Mouse (Mus musculus): ENCODE data around the gene Agbl3. TPM values are rescaled to one million over a fixed set of nuclear protein-coding genes. Genes with fewer than 3 reads are reported as not detected.

Agbl3 gene
- polyA plus RNA-seq, 1 experiment from 2014 or later = 4.7 TPM

GRCm38 (mm10) chr6:34903851-34904250 is 123.6 kb downstream of the Agbl3 start:
- peaks cover 41% of the 10 kb centered on the region; the same call in 1 of the 2 replicates for H3K36me3 ChIP-seq (ENCODE audit: control insufficient read depth, insufficient read depth)
- no peaks in the 10 kb centered on the region for H3K4me1 ChIP-seq (replicated peaks; ENCODE audit: control insufficient read depth, insufficient read depth, low read length)
- no peak overlapping the region for H3K4me2 ChIP-seq (replicated peaks; ENCODE audit: low read depth)
- TF ChIP-seq CTCF (IDR thresholded peaks at IDR 0.05; ENCODE audit: low read depth) = no peak
- ATAC-seq = no peak
- no peak overlapping the region for H3K9ac ChIP-seq (ENCODE audit: low read depth, low read length)
- H3K9me3 ChIP-seq (ENCODE audit: control insufficient read depth) = no peaks in the 10 kb centered on the region
- 89% methylated on average over 10 of the region's 10 CpGs for WGBS
- no peak overlapping the region for H3K27ac ChIP-seq (ENCODE audit: low read depth, low read length)
- H3K4me3 ChIP-seq (ENCODE audit: low read depth, low read length) = no peak overlapping the region
- H3K27me3 ChIP-seq (replicated peaks; ENCODE audit: control insufficient read depth, insufficient read depth, low read length) = no peaks in the 10 kb centered on the region

- no peak for TF ChIP-seq CTCF (IDR thresholded peaks at IDR 0.05; ENCODE audit: low read depth)
- H3K4me3 ChIP-seq (ENCODE audit: low read depth, low read length) = no peak overlapping the region
- no peaks in the 10 kb centered on the region for H3K9me3 ChIP-seq (ENCODE audit: control insufficient read depth)
- no peak overlapping the region for H3K9ac ChIP-seq (ENCODE audit: low read depth, low read length)
- H3K36me3 ChIP-seq (ENCODE audit: control insufficient read depth, insufficient read depth) = peaks cover 37% of the 10 kb centered on the region; the same call in 1 of the 2 replicates
- H3K27me3 ChIP-seq (replicated peaks; ENCODE audit: control insufficient read depth, insufficient read depth, low read length) = no peaks in the 10 kb centered on the region
- WGBS = 81% methylated on average over 6 of the region's 6 CpGs
- no peak overlapping the region for H3K27ac ChIP-seq (ENCODE audit: low read depth, low read length)
- H3K4me1 ChIP-seq (replicated peaks; ENCODE audit: control insufficient read depth, insufficient read depth, low read length) = no peaks in the 10 kb centered on the region
- ATAC-seq = no peak
- H3K4me2 ChIP-seq (replicated peaks; ENCODE audit: low read depth) = no peak overlapping the region
These were observed 124.1 kb downstream of the Agbl3 start for GRCm38 (mm10) chr6:34904361-34904760.

- peak; percentile 51 for TF ChIP-seq CTCF (IDR thresholded peaks at IDR 0.05; ENCODE audit: low read depth)
- WGBS = 74% methylated on average over 2 of the region's 2 CpGs
These were observed 125.9 kb downstream of the Agbl3 start for GRCm38 (mm10) chr6:34906125-34906524.

GRCm38 (mm10) chr6:34906661-34907060 is 126.4 kb downstream of the Agbl3 start:
- 89% methylated on average over 4 of the region's 4 CpGs for WGBS

More at GRCm38 (mm10) chr6:34906125-34906524, 125.9 kb downstream of the Agbl3 start:
- Histone ChIP-seq H3K9me3 (ENCODE audit: control insufficient read depth) (no peaks in the 10 kb centered on the region), H3K27ac (ENCODE audit: low read depth, low read length) (no peak overlapping the region), H3K9ac (ENCODE audit: low read depth, low read length) (no peak overlapping the region), H3K4me2 (replicated peaks; ENCODE audit: low read depth) (no peak overlapping the region), H3K36me3 (ENCODE audit: control insufficient read depth, insufficient read depth) (peaks cover 23% of the 10 kb centered on the region; the same call in 1 of the 2 replicates), H3K4me3 (ENCODE audit: low read depth, low read length) (no peak overlapping the region), H3K4me1 (replicated peaks; ENCODE audit: control insufficient read depth, insufficient read depth, low read length) (no peaks in the 10 kb centered on the region), H3K27me3 (replicated peaks; ENCODE audit: control insufficient read depth, insufficient read depth, low read length) (no peaks in the 10 kb centered on the region)
- ATAC-seq = no peak

GRCm38 (mm10) chr6:34907121-34907614 is 126.9 kb downstream of the Agbl3 start:
- ATAC-seq = no peak
- Histone ChIP-seq H3K4me1 (replicated peaks; ENCODE audit: control insufficient read depth, insufficient read depth, low read length) (no peaks in the 10 kb centered on the region), H3K9me3 (ENCODE audit: control insufficient read depth) (no peaks in the 10 kb centered on the region), H3K36me3 (ENCODE audit: control insufficient read depth, insufficient read depth) (peaks cover 21% of the 10 kb centered on the region; the same call in 1 of the 2 replicates), H3K27me3 (replicated peaks; ENCODE audit: control insufficient read depth, insufficient read depth, low read length) (no peaks in the 10 kb centered on the region), H3K9ac (ENCODE audit: low read depth, low read length) (no peak overlapping the region), H3K4me3 (ENCODE audit: low read depth, low read length) (no peak overlapping the region), H3K27ac (ENCODE audit: low read depth, low read length) (no peak overlapping the region), H3K4me2 (replicated peaks; ENCODE audit: low read depth) (no peak overlapping the region)
- no peak for TF ChIP-seq CTCF (IDR thresholded peaks at IDR 0.05; ENCODE audit: low read depth)
- 84% methylated on average over 2 of the region's 2 CpGs for WGBS

More at GRCm38 (mm10) chr6:34906661-34907060, 126.4 kb downstream of the Agbl3 start:
- no peak for TF ChIP-seq CTCF (IDR thresholded peaks at IDR 0.05; ENCODE audit: low read depth)
- H3K27me3 ChIP-seq (replicated peaks; ENCODE audit: control insufficient read depth, insufficient read depth, low read length) = no peaks in the 10 kb centered on the region
- H3K9ac ChIP-seq (ENCODE audit: low read depth, low read length) = no peak overlapping the region
- no peak overlapping the region for H3K4me3 ChIP-seq (ENCODE audit: low read depth, low read length)
- no peaks in the 10 kb centered on the region for H3K9me3 ChIP-seq (ENCODE audit: control insufficient read depth)
- no peaks in the 10 kb centered on the region for H3K4me1 ChIP-seq (replicated peaks; ENCODE audit: control insufficient read depth, insufficient read depth, low read length)
- no peak overlapping the region for H3K27ac ChIP-seq (ENCODE audit: low read depth, low read length)
- peaks cover 21% of the 10 kb centered on the region; the same call in 1 of the 2 replicates for H3K36me3 ChIP-seq (ENCODE audit: control insufficient read depth, insufficient read depth)
- ATAC-seq = no peak
- no peak overlapping the region for H3K4me2 ChIP-seq (replicated peaks; ENCODE audit: low read depth)

GRCm38 (mm10) chr6:34907696-34908260 is 127.5 kb downstream of the Agbl3 start:
- Histone ChIP-seq H3K4me1 (replicated peaks; ENCODE audit: control insufficient read depth, insufficient read depth, low read length) (no peaks in the 10 kb centered on the region), H3K4me2 (replicated peaks; ENCODE audit: low read depth) (no peak overlapping the region), H3K27me3 (replicated peaks; ENCODE audit: control insufficient read depth, insufficient read depth, low read length) (no peaks in the 10 kb centered on the region), H3K36me3 (ENCODE audit: control insufficient read depth, insufficient read depth) (peaks cover 21% of the 10 kb centered on the region; the same call in 1 of the 2 replicates), H3K4me3 (ENCODE audit: low read depth, low read length) (no peak overlapping the region), H3K9me3 (ENCODE audit: control insufficient read depth) (no peaks in the 10 kb centered on the region), H3K9ac (ENCODE audit: low read depth, low read length) (no peak overlapping the region), H3K27ac (ENCODE audit: low read depth, low read length) (no peak overlapping the region)
- 83% methylated on average over 18 of the region's 18 CpGs for WGBS
- ATAC-seq = no peak
- TF ChIP-seq CTCF (IDR thresholded peaks at IDR 0.05; ENCODE audit: low read depth) = no peak

Other genes with a start within 250 kb of the Agbl3 start
- gene Cald1, start 181.9 kb upstream of the Agbl3 start, polyA plus RNA-seq (2015; fragmentation: Nextera tagmentation; extraction: Ambion mirVana) = 239 and 283 TPM in 2 replicates
- 12.9 and 25.0 TPM in 2 replicates for gene Tmem140, start 82.7 kb downstream of the Agbl3 start, polyA plus RNA-seq (2015; fragmentation: Nextera tagmentation; extraction: Ambion mirVana)
- 6.2 and 6.8 TPM in 2 replicates for gene Cyren, start 97.6 kb downstream of the Agbl3 start, polyA plus RNA-seq (2015; fragmentation: Nextera tagmentation; extraction: Ambion mirVana)
- 5.7 and 6.9 TPM in 2 replicates for gene Wdr91, start 130.4 kb downstream of the Agbl3 start, polyA plus RNA-seq (2015; fragmentation: Nextera tagmentation; extraction: Ambion mirVana)
- not detected in 2 replicates for gene Stra8, start 139.7 kb downstream of the Agbl3 start, polyA plus RNA-seq (2015; fragmentation: Nextera tagmentation; extraction: Ambion mirVana)
- gene Slc23a4, start 208.0 kb downstream of the Agbl3 start, polyA plus RNA-seq (2015; fragmentation: Nextera tagmentation; extraction: Ambion mirVana) = 7.4 and 7.7 TPM in 2 replicates